Mouse (Mus musculus): ENCODE measurements around the gene Aldh1a2.

Aldh1a2 gene

DNA sequence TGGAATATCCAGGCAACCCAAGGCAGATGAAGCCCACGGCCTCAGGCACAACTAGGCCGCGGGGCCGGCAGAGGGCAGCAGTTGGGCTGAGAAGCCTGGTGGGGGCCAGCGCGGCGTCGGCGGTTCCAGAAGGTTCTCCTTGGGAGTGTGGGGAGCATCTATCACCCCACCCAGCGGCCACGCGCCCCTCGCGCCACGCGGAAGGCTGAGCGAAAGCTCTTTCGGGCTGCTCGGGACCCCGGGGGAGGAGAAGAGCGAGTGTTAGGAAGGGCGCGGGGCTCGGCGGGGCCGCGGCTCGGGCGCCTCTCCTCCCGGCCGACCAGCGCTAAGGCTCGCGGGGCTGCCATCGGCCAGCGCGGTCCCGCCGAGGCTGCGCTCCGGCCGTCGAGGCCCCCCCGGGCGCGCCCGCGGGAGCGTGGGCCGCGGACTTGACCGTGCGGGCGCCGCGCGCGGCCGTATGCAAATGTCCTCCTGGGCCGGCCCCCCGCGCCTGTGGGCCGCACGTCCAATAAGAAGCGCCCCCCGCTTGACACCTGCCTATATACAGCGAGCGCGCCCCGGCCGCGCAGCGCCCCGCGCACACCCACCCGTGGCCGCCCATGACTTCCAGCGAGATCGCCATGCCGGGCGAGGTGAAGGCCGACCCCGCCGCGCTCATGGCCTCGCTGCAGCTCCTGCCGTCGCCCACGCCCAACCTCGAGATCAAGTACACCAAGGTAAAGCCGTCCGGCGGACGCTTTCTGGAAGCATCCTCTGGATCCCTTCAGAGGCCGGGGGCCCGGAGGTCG, at the start of gene Aldh1a2:
TSS of gene Aldh1a2 (plus strand) at position 542 of the 788 bp plus-strand sequence.
- DNase-seq, result peak; percentile 90 to 93

DNA sequence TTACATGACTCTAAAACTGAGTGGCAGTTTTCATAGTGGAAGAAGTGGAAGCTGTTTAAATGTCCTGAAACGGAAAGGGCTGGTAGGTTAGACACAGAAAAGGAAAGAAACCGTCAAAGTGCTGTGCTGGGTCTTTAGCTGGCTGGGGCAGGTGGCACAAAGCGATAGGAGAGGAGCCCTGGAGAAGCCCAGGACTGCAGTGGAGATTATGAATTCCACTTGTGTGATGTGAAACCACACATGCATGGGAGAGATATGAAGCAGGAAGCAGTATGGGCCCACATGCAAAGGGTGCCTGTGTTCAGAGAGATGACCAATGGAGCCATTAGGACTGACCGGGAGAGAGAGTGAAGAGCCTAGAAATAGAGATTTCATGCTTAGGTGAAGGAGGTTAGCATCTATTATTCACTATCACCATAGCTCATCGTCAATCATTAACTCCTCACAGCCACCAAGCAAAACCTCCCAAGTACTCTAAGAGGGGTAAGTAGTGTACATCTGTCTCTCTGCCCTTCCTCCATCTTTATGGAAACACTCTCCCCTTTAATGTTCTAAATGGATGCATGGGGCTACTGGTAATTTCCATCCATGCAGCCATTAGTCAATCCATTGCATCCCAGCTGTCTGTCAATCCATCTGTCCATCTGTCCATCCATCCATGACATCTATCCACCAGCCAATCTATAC, 49.4 kb upstream of the Aldh1a2 start:
- DNase-seq, result no peak

DNA sequence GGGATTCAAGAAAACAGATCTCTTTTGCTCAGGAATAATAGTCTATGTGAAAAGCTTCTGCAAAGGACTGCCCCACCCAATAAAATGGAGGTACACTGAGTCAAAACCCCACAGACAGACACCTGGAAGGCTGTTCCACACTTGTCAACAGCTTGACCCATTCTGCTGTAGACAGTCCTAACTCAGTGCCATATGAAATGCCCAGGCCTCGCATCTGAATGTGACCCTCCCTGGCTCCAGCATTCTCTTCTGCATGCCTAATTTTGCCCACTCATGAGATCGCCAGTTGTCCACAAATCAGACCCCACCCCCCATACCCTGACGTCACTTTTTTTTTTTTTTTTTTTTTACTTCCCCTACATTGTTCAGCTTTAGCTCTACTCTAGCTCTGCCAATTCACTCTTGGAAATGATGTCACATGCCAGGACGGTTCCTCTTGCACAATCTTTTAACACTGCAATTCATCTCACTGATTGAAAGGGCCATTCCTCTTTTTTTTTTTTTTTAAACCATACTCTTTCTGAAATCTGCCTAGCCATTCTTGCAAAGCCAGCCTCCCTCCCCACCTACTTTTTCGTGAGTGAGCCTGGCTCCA, 48.6 kb upstream of the Aldh1a2 start:
- DNase-seq, result no peak

DNA sequence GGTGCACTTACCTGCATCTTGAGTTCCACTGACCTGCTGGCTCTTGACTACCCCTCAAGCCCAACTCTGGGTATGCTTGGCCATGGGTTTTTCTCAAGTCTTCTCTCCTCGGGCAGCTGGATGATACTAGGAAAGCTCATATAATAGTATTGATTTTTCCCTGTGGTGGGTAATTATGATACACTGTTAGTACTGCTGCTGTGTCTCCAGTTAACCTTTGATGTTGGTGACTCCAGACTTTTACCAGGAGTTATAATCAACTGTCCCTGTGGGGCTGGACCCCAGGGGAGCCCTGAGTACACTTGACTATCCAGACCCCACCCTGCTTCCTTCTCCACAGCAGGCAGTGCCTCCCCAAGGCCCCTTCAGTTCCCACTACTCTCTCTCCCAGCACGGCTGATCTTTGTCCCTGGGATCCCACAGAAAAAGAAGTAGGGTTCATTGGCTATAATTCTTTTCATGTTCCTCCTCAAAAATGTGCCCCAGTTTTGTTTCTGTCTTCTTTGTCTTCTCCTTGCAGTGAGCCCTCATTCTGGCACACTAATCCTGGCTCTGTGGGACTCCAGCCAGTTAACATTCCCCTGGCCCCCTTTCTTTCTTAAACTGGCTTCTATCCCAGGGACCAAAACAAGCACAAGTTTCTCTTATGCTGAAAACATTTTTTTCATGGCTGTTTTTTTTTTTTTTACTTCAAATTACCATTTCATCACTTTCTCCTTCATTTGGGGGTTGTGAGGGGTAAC, 47.9 kb upstream of the Aldh1a2 start:
- DNase-seq, result no peak

DNA sequence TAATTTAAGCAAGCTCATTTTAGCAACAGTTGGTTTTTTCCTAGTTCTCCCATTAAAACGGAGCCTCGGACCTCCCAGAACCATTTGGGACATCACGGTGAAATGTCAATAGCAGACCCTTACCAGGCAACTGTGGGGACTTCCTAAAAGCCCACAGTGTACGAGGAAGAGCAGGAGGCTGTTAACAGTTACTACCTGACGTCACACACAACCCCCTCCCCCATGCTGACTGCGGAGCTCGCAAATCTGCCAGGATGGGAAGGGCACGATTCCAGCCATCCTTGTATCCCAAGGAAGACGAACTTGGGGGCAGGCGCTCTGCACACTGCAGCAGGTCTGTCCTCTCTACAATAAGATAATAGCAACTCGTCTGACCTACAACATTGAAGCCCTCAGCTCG, 47.1 kb upstream of the Aldh1a2 start, which contains the start of gene Aqp9:
TSS of gene Aqp9 (minus strand) at position 172 of the 400 bp plus-strand sequence.
- DNase-seq, result peak; percentile 17 to 23

DNA sequence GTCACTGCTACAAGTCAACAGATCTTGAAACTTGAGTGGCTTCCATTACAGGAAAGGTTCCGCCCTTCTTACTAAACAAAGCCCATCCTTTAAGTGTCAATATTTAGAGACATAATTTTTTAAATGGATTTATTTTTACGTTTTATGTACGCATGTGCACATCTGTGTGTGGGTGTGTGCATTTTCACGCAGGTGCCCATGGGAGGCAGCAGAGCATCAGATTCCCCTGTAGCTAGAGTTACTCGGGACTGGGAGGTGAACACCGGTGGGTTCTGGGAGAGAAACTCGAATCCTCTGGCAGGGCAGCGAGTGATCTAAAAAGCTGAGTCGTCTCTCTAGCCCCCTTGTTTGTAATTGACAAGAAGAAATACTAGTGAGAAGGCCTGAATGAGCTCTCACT, 42.1 kb upstream of the Aldh1a2 start:
- DNase-seq, result no peak

DNA sequence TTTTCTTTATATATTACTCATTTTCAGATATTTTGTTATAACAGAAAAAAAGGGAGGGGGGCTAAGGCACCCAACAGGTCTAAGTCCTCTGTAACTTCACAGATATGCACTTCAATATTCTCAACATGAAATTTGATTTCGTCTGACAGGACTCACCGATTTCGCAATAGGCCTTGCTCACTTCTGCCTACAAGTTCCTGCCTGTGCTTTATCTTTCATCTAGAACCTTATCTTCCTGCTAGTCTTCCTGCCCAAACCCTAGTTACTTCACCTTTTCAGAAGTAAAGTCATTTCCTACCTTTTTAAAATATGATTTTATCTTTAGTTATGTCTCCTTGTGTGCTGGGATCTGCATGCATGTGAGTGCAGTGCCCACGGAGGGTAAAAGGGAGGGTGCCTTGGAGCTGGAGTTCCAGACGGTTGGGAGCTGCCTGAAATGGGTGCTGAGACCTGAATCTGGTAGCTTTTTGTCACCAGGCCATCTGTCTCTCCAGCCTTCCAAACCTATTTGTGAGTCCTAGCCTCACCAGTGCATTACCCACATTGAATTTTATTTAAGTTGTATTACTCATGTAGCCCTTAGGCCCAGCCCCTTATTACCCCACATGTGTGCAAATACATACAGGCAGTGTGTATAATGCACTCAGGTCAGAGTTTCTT, 41.1 kb upstream of the Aldh1a2 start:
- no peak for DNase-seq

DNA sequence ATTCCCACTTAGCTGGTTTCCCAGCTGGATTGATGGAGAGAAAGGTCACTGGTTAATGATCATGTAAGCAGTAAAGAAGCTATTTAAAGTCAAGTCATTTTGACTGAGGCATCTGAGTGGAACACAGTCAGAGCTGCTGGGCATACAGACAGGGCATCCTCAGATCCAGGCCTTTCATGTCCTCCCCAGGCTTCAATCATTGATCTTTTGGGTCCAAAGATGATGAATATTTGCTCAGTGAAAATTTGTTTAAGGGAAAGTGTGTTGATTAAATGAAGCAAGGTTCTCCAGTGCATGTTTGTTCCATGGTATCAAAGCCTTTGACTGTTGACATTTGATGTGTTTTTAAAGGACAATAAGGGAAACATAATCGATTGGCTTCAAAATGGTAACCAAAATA, 39.9 kb upstream of the Aldh1a2 start:
- no peak for DNase-seq

DNA sequence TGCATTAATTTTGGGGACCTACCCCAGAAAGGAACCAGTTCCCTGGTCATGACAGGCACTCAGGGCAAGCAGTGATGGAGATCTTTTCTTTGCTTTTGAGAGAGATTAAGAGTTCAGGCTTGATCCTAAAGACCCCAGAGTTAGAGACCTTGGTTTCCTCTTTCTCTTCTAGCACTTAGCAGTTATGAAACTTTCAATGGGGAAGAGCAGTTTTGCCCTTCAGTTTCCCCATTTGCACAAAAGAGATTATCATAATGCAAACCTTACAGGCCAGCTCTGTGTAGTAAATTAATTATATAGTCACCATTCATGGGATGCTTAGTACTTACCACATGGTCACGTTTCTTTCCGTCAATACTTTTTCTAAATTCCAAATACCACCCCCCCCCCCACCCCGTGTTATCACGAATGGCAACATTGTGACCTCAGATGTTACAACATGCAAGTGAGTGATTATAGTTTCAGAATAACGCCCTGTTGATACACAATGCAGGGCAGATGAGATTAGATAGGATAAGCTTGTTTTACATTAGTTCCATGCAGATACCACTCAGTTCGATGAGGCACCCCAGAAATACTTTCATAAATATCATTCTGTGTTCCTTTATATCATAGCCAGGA, 36.2 kb upstream of the Aldh1a2 start:
- DNase-seq, result no peak

DNA sequence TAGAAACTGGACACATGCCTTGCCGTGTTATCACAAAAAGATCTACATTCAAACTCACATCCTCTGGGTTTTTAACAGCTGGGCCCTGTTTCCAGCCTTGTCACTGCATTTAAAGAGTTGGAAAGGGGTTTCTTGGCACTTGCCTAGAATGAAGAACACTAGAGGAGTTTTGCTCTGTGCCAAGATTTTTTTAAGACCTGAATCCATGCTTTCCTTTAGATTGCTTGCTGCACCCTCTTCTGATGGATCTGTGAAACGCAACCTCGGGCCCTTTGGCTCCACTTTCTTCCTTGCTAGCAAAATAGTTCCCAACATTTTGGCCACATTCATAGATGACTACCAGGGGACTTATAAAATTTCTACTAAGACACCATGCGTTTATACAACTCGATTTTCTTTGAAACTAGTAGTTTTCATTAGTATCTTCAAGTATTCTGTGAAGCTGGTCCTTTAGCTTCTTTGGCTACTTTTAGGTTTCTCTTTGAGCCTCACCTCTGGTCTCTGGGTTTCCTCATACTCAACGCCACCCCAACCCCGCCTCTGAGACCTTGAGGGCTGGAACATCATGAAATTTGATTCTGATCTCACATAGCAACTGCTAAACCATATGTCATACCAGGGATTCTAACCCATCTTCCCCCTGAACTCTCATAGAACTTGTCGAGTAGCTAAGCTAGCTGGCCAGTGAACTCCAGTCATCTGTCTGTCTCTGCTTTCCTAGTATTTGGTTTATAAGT, 35.5 kb upstream of the Aldh1a2 start:
- DNase-seq, result peak; percentile 58 to 64

DNA sequence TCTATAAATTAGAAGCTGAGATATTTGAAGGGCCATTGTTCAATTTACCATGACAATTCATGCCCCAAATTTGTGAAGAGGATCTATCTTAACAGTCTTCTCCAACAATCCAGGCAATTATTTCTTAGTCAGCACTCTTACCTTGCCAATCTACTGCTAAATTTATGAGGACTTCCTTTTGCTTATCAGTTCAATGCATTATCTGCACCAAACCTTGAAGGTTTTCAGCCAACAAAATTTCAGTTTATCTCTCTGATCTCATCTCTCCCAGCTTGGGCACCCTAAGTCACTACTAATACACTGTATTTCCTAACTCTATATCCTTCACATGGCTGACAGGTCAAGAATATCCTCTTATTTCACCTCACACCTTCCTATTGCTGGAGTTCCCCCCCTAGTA, 30.3 kb upstream of the Aldh1a2 start:
- DNase-seq, result no peak

DNA sequence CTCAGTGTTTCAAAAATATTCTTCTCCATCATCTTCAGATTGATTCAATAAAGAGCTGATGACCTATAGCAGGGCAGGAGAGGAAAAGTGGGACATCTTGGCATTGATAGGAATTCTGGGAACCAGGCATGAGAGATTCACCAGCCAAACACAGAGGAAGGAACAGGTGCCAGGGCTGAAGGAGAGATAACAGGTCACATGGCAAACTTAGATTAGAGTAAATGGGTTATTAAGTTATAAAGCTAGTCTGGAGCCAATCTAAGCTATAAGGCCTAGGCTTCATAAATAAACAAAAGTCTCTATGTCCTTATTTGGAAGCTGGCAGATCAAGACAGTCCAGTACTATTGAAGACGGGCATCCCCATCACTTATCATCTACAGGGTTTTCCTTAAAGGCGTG, 29.8 kb upstream of the Aldh1a2 start:
- DNase-seq, result no peak

DNA sequence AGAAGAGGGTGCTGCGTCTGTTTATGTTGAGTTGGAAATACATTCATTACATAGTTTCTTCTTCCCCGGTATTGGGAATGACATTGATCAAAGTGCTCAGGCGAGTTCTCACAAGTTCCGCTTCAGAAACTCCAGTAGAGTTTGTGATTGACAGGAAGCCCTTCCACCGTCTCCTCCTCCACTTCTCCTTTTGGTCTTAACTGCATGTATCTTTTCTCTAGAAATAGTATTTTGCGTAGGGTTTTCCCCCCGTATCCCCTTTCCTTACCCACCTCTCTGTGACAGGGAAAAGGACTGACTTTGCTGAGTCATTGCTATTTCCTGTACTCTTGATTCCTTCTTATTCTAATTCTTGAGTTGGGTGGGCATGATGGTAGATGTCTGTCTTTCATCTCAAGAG, 28.2 kb upstream of the Aldh1a2 start:
- no peak for DNase-seq

DNA sequence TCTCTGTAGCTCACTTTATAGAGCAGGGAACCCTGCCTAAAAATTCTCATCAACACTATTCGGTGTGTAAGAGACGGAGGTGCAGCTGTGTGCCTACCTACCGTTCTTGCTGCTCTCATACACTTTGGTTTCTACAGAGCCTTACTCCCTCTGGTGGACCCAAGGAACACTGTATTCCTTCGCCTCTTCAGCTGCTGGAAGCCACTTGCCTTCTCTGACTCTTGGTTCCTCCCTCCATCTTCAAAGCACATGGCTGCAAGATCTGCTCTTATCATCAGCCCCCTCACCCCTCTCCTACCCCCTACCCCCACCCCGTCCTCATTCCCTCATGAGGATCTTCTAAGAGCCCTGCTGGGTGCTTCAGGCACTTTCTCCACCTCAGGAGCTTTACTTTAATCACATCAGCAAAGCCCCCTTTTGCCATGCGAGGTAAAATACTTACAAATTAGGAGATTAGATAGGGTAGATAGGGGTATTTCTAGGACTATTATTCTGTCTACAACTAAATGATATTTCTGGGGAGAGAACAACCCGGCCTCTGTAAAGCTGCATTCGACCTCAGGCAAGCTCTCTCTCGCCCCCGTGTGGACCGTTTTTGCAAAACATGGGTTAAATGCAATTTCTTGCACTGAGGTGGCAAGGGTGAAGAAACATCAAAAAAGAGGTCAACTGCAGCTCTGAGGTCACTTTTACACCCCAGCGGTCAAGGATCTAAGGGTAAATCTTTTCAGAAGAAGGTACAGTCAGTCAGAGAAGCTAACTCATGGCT, 26.8 kb upstream of the Aldh1a2 start:
- peak; percentile 86 to 87 for DNase-seq

DNA sequence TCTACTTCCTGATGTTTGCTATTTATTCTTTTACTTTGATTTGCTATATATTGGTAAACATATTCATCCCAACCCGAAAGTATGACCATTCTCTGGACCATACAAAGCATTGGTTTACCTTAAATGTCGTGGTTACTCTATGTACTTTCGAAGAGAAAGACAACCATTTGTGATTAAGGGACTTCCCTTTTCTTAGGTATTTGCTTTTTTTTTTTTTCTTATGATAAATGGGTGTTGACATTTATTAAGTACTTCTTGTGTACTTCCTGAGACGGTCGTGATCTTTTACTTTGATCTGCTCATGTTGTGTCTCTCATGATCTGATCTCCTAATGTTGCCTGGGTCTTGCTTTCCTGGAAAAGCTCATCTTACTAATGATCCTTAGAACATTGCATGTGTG, 16.8 kb upstream of the Aldh1a2 start:
- no peak for DNase-seq

DNA sequence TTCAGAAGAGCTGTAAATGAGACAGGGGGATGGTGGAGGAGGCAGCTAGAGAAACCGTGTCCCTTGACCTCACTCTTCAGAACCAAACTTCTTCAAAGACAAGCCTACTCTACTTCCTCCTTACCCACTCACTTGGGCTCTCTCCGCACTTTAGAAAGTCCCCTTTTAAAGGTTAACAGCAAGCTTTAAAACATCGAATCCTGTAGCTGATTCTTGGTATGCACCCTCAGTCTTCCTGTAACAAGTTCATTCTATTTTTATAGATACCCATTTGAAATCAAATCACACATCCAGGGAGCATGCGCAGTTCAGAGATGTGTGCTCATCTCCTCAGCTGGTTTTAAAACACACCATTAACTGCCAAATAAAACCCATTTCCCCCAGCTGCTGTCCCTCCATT, 13.3 kb upstream of the Aldh1a2 start:
- no peak for DNase-seq

DNA sequence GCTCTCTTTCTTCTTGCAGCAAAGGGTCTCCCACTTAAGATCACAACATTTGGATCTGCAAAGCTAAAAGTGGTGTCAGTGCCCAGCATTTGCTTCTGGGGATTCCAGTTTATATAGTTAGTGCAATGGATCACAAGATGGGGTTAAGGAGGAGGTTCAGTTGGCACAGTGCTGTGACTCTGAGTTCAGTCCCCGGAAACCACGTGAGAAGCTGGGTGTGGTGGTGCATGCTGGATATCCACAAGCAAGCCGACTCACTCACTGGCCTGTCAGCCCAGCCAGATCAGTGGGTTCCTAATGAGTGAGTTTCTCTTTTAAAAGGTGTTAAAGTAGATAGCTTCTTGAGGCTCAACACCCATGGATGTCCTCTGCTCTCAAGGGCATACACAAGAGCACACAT, 6.3 kb upstream of the Aldh1a2 start:
- no peak for DNase-seq

DNA sequence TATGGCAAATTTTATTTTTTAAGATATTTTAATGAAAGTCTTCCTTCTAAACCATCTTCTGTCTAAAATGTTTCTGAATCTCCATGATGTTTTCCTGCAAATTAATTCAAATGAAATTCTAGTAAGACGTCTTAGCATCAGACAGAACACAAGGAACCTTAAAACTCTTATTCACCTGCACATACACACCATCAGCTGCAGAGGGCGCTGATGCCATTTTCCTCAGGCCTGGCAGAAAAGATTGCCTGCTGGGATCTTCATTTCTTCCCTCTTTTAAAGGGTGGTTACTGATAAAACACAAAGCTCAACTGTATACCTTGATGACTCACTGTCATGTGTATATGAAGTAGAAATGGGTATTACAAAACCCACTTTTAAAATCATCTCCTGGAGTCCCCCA, 4.7 kb upstream of the Aldh1a2 start:
- peak; percentile 61 to 65 for DNase-seq

DNA sequence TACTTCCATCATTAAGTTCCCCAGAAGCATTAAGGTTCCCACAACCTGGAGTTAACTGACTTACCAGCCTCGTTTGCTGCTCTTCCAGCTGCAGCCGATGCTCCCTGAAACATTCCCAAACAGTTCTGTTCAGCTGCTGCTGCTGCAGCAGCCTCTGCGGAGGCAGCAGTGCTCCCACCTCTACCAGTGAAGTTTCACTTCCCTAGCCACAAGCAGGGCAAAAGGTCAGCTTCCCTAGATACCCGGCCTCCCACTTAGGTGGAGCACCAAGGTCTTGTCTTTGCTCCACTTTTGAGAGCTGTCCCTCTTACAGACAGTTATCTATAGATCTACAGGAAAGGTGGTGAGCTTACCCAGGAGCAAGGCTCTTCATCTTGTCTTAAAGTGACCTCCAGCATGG, 2.0 kb upstream of the Aldh1a2 start:
- peak in 1 of 2 experiments; percentile 16 for DNase-seq
